Mouse (Mus musculus): ENCODE data around the gene Rnh1.

GRCm38 (mm10) chr7:141167901-141168517 lies 4.6 kb downstream of the Rnh1 start:
- TF ChIP-seq TCF12 (IDR thresholded peaks at IDR 0.05; ENCODE audit: low read depth, low read length) (no peak), CTCF (conservative IDR thresholded peaks at IDR 0.05 in 1 of 2, IDR thresholded peaks at IDR 0.05 in 1 of 2; ENCODE audit: low read depth in 2 of 2, low read length in 2 of 2) (no peak), MAX (IDR thresholded peaks at IDR 0.05; ENCODE audit: low read length) (no peak)

All from CH12.LX (cell line).